Mouse (Mus musculus) liver, adult 10 weeks (tissue): ENCODE results near the gene Igf2bp2. TPM values are rescaled to one million over a fixed set of nuclear protein-coding genes. Genes with fewer than 3 reads are reported as not detected.

Experiments
- polyA plus RNA-seq: library from polyadenylated mRNA; stranded (reverse); fragments of 350-450 nt; fragmentation: Illumina TruSeq; extraction: RNeasy Lipid Tissue Mini Kit (QIAGEN cat#74804); gene quantifications from one replicate; pipeline ENCODE4 v1.2.3, GENCODE M21; 2014; ENCODE audit warnings: low read depth, low replicate concordance

Gene Igf2bp2
- 0.95 TPM for polyA plus RNA-seq

DNA sequence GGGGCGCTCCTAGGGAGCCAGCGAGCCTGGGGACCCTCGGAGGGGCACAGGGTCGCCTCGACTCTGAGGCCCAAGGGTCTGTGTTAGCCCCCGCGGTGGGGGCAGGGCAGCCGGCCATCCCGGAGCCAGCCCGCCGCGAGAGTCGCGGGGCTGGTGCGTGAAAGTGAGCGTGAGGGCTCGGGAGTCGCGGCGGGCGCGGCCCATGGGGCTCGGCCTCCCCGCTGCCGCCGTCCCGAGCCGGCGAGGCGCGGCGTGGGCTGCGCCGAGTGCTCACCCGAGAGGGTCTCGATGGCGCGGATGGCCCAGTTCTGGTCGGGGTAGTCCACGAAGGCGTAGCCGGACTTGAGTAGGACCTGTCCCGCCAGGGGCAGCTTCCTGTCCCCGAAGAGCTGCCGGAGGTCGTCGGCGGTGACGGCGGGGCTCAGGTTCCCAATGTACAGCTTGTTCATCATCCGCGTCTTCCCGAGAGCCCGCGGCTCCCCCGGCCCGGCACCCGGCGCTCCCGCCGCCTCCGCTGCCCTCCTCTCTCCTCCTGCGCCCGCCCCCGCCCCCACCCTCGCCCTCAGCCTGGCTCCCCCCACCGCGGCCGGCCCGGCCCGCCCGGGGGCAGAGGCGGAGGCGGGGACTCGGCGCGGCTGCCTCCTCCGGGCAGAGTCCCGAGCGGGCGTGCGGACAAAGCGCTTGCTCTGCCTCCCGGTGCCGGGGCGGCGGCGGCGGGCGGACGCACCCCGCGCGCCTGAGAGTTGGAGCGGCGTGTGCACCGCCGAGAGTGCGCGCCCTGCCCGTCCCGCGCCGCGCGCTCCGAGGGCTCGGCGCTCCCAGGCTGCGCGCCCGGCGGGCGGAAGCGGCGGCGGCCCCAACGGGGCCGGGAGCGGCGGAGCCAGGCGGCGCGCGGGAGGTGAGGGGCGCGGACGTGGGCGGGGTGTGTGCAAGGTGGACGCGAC lies at the start of gene Igf2bp2:
Igf2bp2 (minus strand) TSS at position 788 of the 944 bp plus-strand sequence.

DNA sequence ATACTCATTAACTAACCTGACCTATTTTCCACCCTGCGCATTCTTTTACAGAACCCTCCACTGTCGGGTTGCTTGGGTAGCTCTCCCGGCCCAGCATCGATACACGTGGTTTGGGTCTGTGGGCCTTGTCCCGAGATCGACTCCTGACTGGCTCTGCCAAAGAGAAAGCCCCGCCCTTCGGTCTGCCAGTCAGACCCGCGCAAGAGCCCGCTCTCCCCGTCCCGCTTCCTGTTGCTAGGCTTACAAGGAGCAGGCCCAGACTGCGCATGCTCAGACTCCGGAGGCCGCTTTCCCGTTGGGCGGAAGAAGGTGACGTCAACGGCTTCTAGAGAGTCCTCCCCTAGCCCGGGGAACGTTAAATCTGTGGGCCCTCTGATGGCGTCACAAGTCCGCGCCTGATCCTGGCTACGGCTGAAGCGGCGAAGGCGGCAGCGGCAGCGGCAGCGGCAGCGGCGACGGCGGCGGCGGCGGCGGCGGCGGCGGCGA lies 154.0 kb downstream of the Igf2bp2 start, which contains the start of gene Senp2:
Senp2 (plus strand) TSS at position 386 of the 486 bp plus-strand sequence.

Other genes starting within 250 kb of the Igf2bp2 start
- 4.0 TPM for gene Tmem41a, start 215.7 kb downstream of the Igf2bp2 start, polyA plus RNA-seq
- not detected for gene Liph, start 167.6 kb downstream of the Igf2bp2 start, polyA plus RNA-seq
- gene Senp2, start 153.8 kb downstream of the Igf2bp2 start, polyA plus RNA-seq: 26.8 TPM
- gene Tra2b, start 102.7 kb upstream of the Igf2bp2 start, polyA plus RNA-seq: 68.4 TPM